Comparison of ENCODE assay signal across 8 mouse cellular contexts in the genomic region with DNA sequence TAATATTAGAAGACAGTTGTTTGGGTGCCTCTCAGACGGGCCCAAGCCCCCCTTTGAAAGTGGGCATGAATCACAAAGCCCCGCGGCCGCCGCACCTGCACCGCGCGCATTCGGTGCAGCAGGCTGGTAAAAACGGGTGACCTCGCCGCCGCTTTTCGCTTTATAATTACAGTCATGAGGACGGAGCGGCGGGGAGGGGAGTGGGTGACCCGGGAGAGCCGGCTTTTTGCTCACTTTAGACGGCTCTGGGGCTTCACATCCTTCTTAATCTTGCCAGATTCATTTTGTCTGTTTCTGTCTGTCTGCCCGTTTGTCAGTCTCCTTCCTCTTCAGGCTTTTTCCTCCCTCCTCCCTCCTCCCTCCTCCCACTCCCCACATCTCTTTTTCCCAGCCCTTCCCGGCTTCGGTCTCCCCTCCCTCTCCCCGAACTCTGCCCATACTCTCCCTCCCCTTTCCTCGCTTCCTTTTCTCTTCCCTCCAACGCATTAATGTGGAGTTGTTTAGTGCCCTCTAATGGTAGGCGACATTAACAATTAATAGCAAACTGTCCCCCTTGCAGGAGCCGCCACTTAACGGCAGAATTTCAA. TPM values are rescaled to one million over a fixed set of nuclear protein-coding genes. Genes with fewer than 3 reads are reported as not detected.
DNase-seq lines count a peak whose midpoint lies in the region; ATAC-seq and TF ChIP-seq lines count a peak whose summit lies in the region.

No protein-coding gene starts in this region.

- WGBS in intestine, embryonic 16.5 days = under 1% methylated on average over 29 of the region's 29 CpGs
- WGBS in lung, embryonic 14.5 days = under 1% methylated on average over 29 of the region's 29 CpGs

- peak overlapping the region; percentile 64 for H3K4me3 ChIP-seq in intestine, embryonic 16.5 days (ENCODE audit: low read length)
- H3K4me3 ChIP-seq in lung, embryonic 14.5 days (ENCODE audit: low read depth, low read length) = peak overlapping the region; percentile 57

- peak; percentile 36 for ATAC-seq in intestine, embryonic 16.5 days
- peak; percentile 29 for ATAC-seq in lung, embryonic 14.5 days (ENCODE audit: insufficient read depth)
- no peak for ATAC-seq in activated CD4-positive, CD25-positive, alpha-beta regulatory T cell, adult 4 months

- intact Hi-C loops in left cerebral cortex, postnatal 4 days (cut with DNase I) = no loop called here

- no peaks in the 10 kb centered on the region for H3K36me3 ChIP-seq in intestine, embryonic 16.5 days (ENCODE audit: control insufficient read depth, insufficient read depth, low read length)
- H3K36me3 ChIP-seq in lung, embryonic 14.5 days (ENCODE audit: insufficient read depth) = no peaks in the 10 kb centered on the region

- no peaks in the 10 kb centered on the region; the same call in 1 of the 2 replicates for H3K9me3 ChIP-seq in intestine, embryonic 16.5 days (ENCODE audit: control insufficient read depth, low read length)
- H3K9me3 ChIP-seq in lung, embryonic 14.5 days (ENCODE audit: low read depth, low read length) = no peaks in the 10 kb centered on the region

- TF ChIP-seq CTCF in lung, embryonic 14.5 days (IDR thresholded peaks at IDR 0.05; ENCODE audit: low read depth) = peak; percentile 73

- peak; percentile 51 for DNase-seq in left cerebral cortex, postnatal 4 days
- no peak for DNase-seq in left cerebral cortex, adult 9 months (ENCODE audit: low spot score in 2 of 2)
- DNase-seq in cerebellum, adult 8-10 months = peak; percentile 35
- DNase-seq in gastrocnemius, postnatal 10 days = peak; percentile 30
- DNase-seq in lung, embryonic 14.5 days = peak; percentile 88
- peak; percentile 31 for DNase-seq in ovary, postnatal 14 days (ENCODE audit: low spot score)

- H3K27ac ChIP-seq in intestine, embryonic 16.5 days (ENCODE audit: low read length) = no peak overlapping the region
- no peak overlapping the region for H3K27ac ChIP-seq in lung, embryonic 14.5 days (ENCODE audit: low read depth)

- H3K27me3 ChIP-seq in intestine, embryonic 16.5 days (replicated peaks; ENCODE audit: control insufficient read depth, insufficient read depth, low read length) = peaks cover 33% of the 10 kb centered on the region
- peaks cover 42% of the 10 kb centered on the region for H3K27me3 ChIP-seq in lung, embryonic 14.5 days (ENCODE audit: insufficient read depth, low read length)

- H3K4me1 ChIP-seq in intestine, embryonic 16.5 days (ENCODE audit: control insufficient read depth, insufficient read depth, low read length) = peaks cover 19% of the 10 kb centered on the region
- H3K4me1 ChIP-seq in lung, embryonic 14.5 days (ENCODE audit: insufficient read depth) = no peaks in the 10 kb centered on the region

- peak overlapping the region; percentile 43; the same call in 1 of the 2 replicates for H3K9ac ChIP-seq in intestine, embryonic 16.5 days (ENCODE audit: low read depth, low read length)
- 0 out of 2 replicates have a peak overlapping the region, but pooled peaks have one; percentile 10 for H3K9ac ChIP-seq in lung, embryonic 14.5 days

- H3K4me2 ChIP-seq in intestine, embryonic 16.5 days (ENCODE audit: low read depth, low read length) = peak overlapping the region; percentile 97
- H3K4me2 ChIP-seq in lung, embryonic 14.5 days = peak overlapping the region; percentile 97

RNA-seq across cellular contexts. Expression of a gene that starts 1.6 kb away (rescaled TPM):
- 1 to 10 TPM; 7.1 to 7.6 TPM for total RNA-seq in left cerebral cortex, postnatal 4 days (2021)
- 10 to 100 TPM; 21.9 to 22.6 TPM for total RNA-seq in gastrocnemius, postnatal 10 days (2021)
- polyA plus RNA-seq in intestine, embryonic 16.5 days (2015; fragmentation: Nextera tagmentation; extraction: Ambion mirVana) = 4.3 and 10.8 TPM in 2 replicates
- 1.8 TPM in 2 replicates for polyA plus RNA-seq in lung, embryonic 14.5 days (2014; fragmentation: Nextera tagmentation; extraction: Ambion mirVana)
- under 1 TPM in 1 of 2 experiments, not detected in 1; 0.33 TPM for polyA plus RNA-seq in activated CD4-positive, CD25-positive, alpha-beta regulatory T cell, adult 4 months (2017; shearing (Covaris generic))

Comparison
In these comparisons a context has a peak if more than half of its experiments do, and no peak if none do; other contexts are left out.
1. DNase-seq: peak in left cerebral cortex, postnatal 4 days (single experiment), cerebellum, adult 8-10 months (single experiment), gastrocnemius, postnatal 10 days (single experiment), lung, embryonic 14.5 days (single experiment) and ovary, postnatal 14 days (single experiment); none in left cerebral cortex, adult 9 months (0 of 2).